Mouse (Mus musculus): ENCODE measurements around the gene Prdm16.

DNA sequence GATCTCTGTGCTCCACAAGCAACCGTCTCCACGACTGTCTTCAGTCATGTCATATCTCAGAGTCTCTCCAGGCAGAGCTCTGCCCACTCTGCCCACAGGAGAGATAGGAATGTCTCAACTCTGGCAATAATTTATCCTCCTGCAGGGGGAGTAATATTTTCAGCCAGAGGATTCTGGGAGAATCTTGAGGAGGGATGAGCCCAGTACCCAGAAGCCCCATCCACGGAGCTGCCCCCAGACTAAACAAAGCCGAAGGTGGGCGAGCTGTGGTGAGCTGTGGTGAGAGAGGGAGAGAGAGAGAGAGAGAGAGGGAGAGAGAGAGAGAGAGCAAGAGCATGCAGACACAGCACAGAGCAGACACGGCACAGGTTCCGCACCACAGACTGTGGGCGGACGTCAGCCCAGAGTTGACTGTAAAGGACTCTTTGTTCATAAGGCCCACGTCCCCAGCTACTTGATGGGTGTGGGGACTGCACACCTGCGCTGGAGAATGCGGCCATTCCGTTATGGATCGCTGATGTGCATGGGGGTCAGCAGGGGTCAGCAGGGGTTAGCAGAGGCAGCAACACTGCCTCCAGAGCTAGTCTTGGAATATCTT is 197.1 kb downstream of the Prdm16 start:
- TF ChIP-seq CTCF (IDR thresholded peaks at IDR 0.05; ENCODE audit: low read depth) (no peak), EP300 (IDR thresholded peaks at IDR 0.05; ENCODE audit: low read depth) (no peak)

Measured in liver, postnatal 0 days (tissue).